Mouse (Mus musculus): ENCODE measurements around the gene Lrba.

The Lrba gene

GRCm38 (mm10) chr3:86253791-86254190 is 29.3 kb downstream of the Lrba start:
- DNase-seq (ENCODE audit: low read depth, low spot score) = no peak

GRCm38 (mm10) chr3:86268074-86268702 is 43.7 kb downstream of the Lrba start:
- DNase-seq (ENCODE audit: low read depth, low spot score) = peak; percentile 59

GRCm38 (mm10) chr3:86275651-86276050 is 51.2 kb downstream of the Lrba start:
- DNase-seq (ENCODE audit: low read depth, low spot score) = no peak

- peak; percentile 60 for DNase-seq (ENCODE audit: low read depth, low spot score)
These were observed 66.8 kb downstream of the Lrba start for GRCm38 (mm10) chr3:86291326-86291725.

GRCm38 (mm10) chr3:86294866-86295265 is 70.4 kb downstream of the Lrba start:
- no peak for DNase-seq (ENCODE audit: low read depth, low spot score)

GRCm38 (mm10) chr3:86296214-86296613 is 71.7 kb downstream of the Lrba start:
- DNase-seq (ENCODE audit: low read depth, low spot score) = no peak

- DNase-seq (ENCODE audit: low read depth, low spot score) = no peak
These were observed 84.4 kb downstream of the Lrba start for GRCm38 (mm10) chr3:86308833-86309232.

- DNase-seq (ENCODE audit: low read depth, low spot score) = no peak
These were observed 85.7 kb downstream of the Lrba start for GRCm38 (mm10) chr3:86310216-86310615.

GRCm38 (mm10) chr3:86311406-86311805 is 86.9 kb downstream of the Lrba start:
- no peak for DNase-seq (ENCODE audit: low read depth, low spot score)

GRCm38 (mm10) chr3:86317636-86318035 is 93.2 kb downstream of the Lrba start:
- no peak for DNase-seq (ENCODE audit: low read depth, low spot score)

GRCm38 (mm10) chr3:86328531-86328930 is 104.1 kb downstream of the Lrba start:
- peak; percentile 14 for DNase-seq (ENCODE audit: low read depth, low spot score)

- DNase-seq (ENCODE audit: low read depth, low spot score) = no peak
These were observed 118.8 kb downstream of the Lrba start for GRCm38 (mm10) chr3:86343261-86343660.

GRCm38 (mm10) chr3:86362486-86362885 is 138.0 kb downstream of the Lrba start:
- DNase-seq (ENCODE audit: low read depth, low spot score) = no peak

- DNase-seq (ENCODE audit: low read depth, low spot score) = no peak
These were observed 147.0 kb downstream of the Lrba start for GRCm38 (mm10) chr3:86371466-86371865.

- no peak for DNase-seq (ENCODE audit: low read depth, low spot score)
These were observed 150.8 kb downstream of the Lrba start for GRCm38 (mm10) chr3:86375276-86375675.

- peak; percentile 59 for DNase-seq (ENCODE audit: low read depth, low spot score)
These were observed 158.1 kb downstream of the Lrba start for GRCm38 (mm10) chr3:86382557-86382956.

- no peak for DNase-seq (ENCODE audit: low read depth, low spot score)
These were observed 160.6 kb downstream of the Lrba start for GRCm38 (mm10) chr3:86385047-86385446.

GRCm38 (mm10) chr3:86386246-86386645 is 161.8 kb downstream of the Lrba start:
- no peak for DNase-seq (ENCODE audit: low read depth, low spot score)

- no peak for DNase-seq (ENCODE audit: low read depth, low spot score)
These were observed 199.3 kb downstream of the Lrba start for GRCm38 (mm10) chr3:86423828-86424227.

- DNase-seq (ENCODE audit: low read depth, low spot score) = no peak
These were observed 202.3 kb downstream of the Lrba start for GRCm38 (mm10) chr3:86426733-86427132.

- no peak for DNase-seq (ENCODE audit: low read depth, low spot score)
These were observed 219.0 kb downstream of the Lrba start for GRCm38 (mm10) chr3:86443497-86443896.

- no peak for DNase-seq (ENCODE audit: low read depth, low spot score)
These were observed 226.7 kb downstream of the Lrba start for GRCm38 (mm10) chr3:86451211-86451610.

- no peak for DNase-seq (ENCODE audit: low read depth, low spot score)
These were observed 237.1 kb downstream of the Lrba start for GRCm38 (mm10) chr3:86461582-86461981.

- DNase-seq (ENCODE audit: low read depth, low spot score) = no peak
These were observed 265.5 kb downstream of the Lrba start for GRCm38 (mm10) chr3:86489992-86490391.

All from R1 (cell line).